Mouse (Mus musculus) spleen, embryonic (tissue): ENCODE measurements around the gene Hipk4.

Source experiments
- CTCF ChIA-PET: fragments of 350-600 bp; sonication (Branson Sonifier 250); formaldehyde crosslinking; loops from one replicate; lab custom pipeline; 2022; lab: Charles Lee

Hipk4 gene

DNA sequence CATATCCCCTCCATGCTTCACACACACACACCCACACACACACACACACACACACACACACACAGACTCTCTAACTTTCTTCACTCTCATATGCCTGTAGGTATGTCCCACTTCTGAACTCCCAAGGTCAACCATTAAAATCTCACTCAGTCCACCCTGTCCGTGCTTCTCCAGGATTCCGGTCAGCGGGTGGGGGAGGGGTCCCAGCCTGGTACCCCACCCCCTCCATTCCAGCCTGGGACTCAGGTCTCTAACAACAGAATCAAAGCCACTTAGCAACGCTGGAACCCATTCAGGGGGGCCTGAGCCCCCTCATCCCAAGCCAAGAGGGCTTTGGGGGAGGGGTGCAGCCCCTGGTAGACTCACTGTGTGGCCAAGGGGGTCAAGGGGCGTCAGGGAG, at the start of gene Hipk4:
Gene Hipk4 (plus strand): TSS at position 301 of the 400 bp plus-strand sequence.
- CTCF ChIA-PET = no interaction called here

DNA sequence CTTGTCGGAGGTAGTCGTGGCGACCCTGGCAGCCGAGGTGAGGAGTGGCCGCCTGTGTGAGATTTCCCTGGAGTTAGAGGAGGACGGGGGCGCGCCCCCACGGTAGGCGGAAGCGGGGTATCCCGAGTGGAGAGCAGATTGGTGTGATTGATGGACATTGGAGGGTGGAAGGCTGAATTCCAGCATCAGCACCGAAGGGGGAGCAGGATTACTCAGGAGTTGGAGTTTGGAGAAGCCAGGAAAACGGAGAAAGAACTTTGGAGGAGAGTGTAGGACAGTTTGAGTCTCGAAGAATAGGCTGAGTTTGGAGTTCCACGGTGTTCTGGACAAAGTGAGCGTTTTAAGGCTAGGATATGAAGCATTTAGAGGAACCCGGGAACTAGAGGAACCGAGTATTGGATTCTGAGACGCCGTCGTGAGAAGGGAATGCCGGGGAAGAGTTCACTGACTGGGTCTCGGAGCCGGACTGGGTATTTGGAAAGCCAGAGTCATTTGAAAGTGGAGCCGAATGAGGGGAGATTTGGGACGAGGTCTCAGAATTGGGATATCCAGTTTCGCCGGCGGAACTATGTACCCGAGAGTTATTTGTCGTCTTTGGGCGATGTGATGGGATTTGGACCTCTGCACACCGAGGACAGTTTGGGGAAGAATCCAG, 49.1 kb upstream of the Hipk4 start:
- CTCF ChIA-PET = no interaction called here

GRCm38 (mm10) chr7:27474490-27474954, 48.5 kb upstream of the Hipk4 start:
- CTCF ChIA-PET = interaction anchor here (0.6 kb wide), 1 partner anchor 110 kb away, joined by 5 read pairs; no protein-coding TSS in a partner anchor

GRCm38 (mm10) chr7:27475596-27475995, 47.5 kb upstream of the Hipk4 start:
- CTCF ChIA-PET = interaction anchor here (0.8 kb wide), 1 partner anchor 13 kb away, joined by 4 read pairs; no protein-coding TSS in a partner anchor

GRCm38 (mm10) chr7:27476098-27476635, 46.9 kb upstream of the Hipk4 start:
- CTCF ChIA-PET = interaction anchor here (0.6 to 0.8 kb wide), 2 partner anchors 13 to 33 kb away, joined by 3 to 4 read pairs; no protein-coding TSS in a partner anchor

- CTCF ChIA-PET = interaction anchor here (0.6 to 0.7 kb wide), 2 partner anchors 9 to 41 kb away, joined by 3 to 4 read pairs; no protein-coding TSS in a partner anchor
These were observed 44.5 kb upstream of the Hipk4 start for GRCm38 (mm10) chr7:27478561-27478960.

DNA sequence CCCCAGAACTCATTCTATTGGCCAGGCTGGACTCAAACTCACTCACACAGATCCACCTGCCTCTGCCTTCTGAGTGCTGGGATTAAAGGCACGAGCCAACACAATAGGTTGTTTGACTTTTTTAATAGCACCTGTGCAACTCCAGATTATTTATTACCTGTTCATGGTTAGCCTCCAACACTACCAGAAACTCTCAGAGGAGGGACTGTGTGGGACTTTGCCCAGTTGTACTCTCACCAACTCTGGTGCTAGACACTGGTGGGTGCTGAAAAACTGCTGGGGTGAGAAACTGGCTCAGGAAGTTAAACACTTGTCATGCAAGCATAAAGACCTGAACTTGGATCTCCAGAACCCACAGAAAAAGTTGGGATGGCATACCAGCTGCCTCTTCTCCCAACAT, 43.3 kb upstream of the Hipk4 start:
- CTCF ChIA-PET = no interaction called here

- CTCF ChIA-PET = no interaction called here
These were observed 42.6 kb upstream of the Hipk4 start for GRCm38 (mm10) chr7:27480506-27480905.

DNA sequence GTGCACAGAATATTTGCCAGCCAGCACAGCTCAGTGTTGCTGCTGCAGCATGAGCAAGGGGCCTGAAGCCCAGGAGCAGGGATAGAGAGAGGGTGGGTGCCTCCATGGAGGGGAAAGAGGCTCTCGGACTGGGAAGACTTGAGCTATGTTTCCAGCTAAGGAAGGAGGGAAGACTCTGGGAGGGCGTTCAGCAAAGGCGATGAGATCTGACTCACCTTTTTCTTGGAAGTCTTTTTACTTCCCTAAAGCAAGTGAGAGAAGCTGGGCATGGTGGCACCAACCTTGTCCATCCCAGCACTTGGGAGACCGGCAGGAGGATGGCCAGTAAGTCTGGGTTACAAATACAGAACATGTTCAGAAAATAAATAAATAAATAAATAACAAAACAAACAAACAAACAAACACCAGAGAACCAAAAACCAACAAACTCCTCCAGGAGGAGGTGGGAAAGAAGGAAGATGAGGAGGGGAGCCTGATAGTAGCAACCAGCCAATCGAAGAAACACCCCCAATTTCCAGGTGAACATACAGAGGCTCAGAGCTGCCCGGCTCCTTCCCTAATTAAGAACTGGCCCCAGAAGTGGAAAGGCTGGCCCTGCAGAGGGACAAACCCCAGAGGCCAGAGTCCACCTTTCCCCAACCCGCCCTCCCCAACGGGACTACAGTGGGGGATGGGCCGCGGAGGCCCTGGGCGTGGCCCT, 42.0 kb upstream of the Hipk4 start:
- CTCF ChIA-PET = no interaction called here

GRCm38 (mm10) chr7:27481627-27481969, 41.5 kb upstream of the Hipk4 start:
- CTCF ChIA-PET = no interaction called here

DNA sequence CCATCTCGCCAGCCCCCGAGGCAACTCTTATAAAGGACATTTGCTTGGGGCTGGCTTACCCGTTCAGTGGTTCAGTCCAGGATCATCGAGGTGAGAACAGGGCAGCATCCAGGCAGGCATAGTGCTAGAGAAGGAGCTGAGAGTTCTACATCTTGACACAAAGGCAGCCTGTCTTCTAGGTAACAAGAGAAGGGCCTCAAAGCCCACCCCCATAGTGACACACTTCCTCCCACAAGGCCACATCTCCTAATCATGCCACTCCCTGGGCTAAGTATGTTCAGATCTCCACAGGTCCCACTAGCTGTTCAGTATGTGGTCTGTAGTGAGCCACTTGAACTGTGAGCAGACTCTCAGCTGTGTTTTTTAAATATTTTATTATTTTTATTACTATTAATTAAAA, 39.2 kb upstream of the Hipk4 start:
- CTCF ChIA-PET = no interaction called here

- CTCF ChIA-PET = interaction anchor here (0.7 kb wide), 1 partner anchor 43 kb away, joined by 13 read pairs; no protein-coding TSS in a partner anchor
These were observed 36.8 kb upstream of the Hipk4 start for GRCm38 (mm10) chr7:27486102-27486769.

GRCm38 (mm10) chr7:27486770-27487697, 36.0 kb upstream of the Hipk4 start, which contains the start of gene Sertad1:
Gene Sertad1 (plus strand): TSS chr7:27486910.
- CTCF ChIA-PET = interaction anchor here (0.7 to 1.6 kb wide), 2 partner anchors 14 to 44 kb away, joined by 5 to 13 read pairs; no protein-coding TSS in a partner anchor

DNA sequence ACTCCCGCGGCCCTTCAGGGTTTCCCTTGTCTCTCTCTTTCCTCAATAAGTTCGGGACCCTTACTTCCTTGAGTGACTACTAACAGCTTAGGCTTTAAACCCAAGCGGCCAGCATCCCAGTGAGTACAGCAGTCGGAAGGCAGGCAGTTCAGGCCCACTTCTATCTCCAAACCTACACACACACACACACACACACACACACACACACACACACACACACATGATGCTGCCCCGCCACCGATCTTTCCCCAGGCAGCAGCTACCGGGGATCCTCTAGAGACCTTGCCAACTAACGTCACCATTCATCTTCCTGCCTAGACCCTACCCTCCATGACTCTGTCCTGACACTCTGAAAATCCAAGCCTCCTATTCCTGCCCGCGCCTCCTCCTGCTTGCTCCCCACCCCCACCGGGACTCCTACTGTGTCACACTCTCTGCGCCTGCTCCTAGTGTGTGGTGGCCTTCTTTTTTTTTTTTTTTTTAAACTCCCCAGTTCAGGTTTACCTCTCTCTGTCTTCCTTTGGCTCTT, 35.3 kb upstream of the Hipk4 start:
- CTCF ChIA-PET = interaction anchor here (0.6 to 1.6 kb wide), 2 partner anchors 10 to 15 kb away, joined by 4 to 5 read pairs; no protein-coding TSS in a partner anchor

- CTCF ChIA-PET = no interaction called here
These were observed 33.7 kb upstream of the Hipk4 start for GRCm38 (mm10) chr7:27489270-27489869.

- CTCF ChIA-PET = interaction anchor here (0.6 to 2.1 kb wide), 2 partner anchors 52 to 187 kb away, joined by 6 to 8 read pairs; no protein-coding TSS in a partner anchor
These were observed 32.9 kb upstream of the Hipk4 start for GRCm38 (mm10) chr7:27490227-27490542.

GRCm38 (mm10) chr7:27490543-27491329, 32.3 kb upstream of the Hipk4 start:
- CTCF ChIA-PET = interaction anchor here (0.6 to 2.1 kb wide), 3 partner anchors 52 to 195 kb away, joined by 3 to 8 read pairs (median 6); no protein-coding TSS in a partner anchor

DNA sequence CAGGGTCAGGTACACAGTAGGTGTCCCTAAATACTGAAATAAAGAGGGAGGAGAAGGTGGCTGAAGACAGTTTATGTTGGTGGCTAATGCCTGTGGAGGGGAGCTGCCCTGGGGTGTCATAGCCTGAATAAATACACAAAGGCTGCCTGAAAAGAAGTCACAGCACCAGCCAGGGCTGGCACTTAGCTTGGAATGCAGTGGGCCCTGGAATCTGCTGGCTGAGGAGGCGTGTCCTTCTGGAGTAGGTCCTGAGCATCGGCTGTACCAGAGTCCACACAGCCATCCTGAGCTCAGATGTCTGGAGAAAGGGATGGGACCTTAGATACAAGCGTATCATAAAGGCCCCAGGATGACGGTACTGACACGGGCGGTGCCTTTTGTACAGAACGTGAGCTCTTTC, 31.2 kb upstream of the Hipk4 start:
- CTCF ChIA-PET = interaction anchor here (0.5 to 2.1 kb wide), 2 partner anchors 53 to 234 kb away, joined by 3 to 6 read pairs; partner anchors contain the start of gene Numbl

GRCm38 (mm10) chr7:27493022-27493421, 30.0 kb upstream of the Hipk4 start:
- CTCF ChIA-PET = no interaction called here
